Mouse (Mus musculus): ENCODE measurements around the gene Omp.

GRCm38 (mm10) chr7:98194026-98194792, 48.9 kb upstream of the Omp start:
- TF ChIP-seq CTCF (IDR thresholded peaks at IDR 0.05; ENCODE audit: low read depth, low read length): no peak
- TF ChIP-seq POLR2A (IDR thresholded peaks at IDR 0.05; ENCODE audit: borderline replicate concordance, low read depth, low read length): no peak

Data from bone marrow macrophage, adult 2 months (primary cell).